Mouse (Mus musculus): ENCODE data around the gene Zfp260. TPM values are rescaled to one million over a fixed set of nuclear protein-coding genes. Genes with fewer than 3 reads are reported as not detected.
"Not testable (repeated sequence)": the region's sequence is repeated elsewhere in the genome, so short reads cannot be mapped to it uniquely, and the experiment has no call there.

Gene Zfp260
- polyA plus RNA-seq, 1 experiment: 17.6 TPM

DNA sequence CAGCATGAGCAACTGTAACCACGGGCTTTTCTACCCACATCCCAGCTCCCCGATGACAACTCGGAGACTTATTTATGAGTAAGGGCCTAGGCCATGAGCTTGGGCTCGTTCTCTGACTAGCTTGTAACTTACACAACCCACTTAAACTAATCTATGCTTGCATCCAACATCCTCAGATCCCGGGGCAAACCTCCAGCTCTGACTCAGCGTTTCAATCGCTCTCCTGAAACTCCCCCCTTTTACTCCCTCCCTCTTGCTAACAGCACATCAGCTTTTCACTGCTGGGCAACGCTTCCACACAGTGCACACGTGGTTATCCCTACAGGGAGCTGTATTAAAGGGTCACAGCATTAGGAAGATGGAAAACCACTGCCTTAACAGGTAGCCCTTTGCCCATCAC lies 8.1 kb upstream of the Zfp260 start:
- no peaks in the 10 kb centered on the region for H3K4me1 ChIP-seq (ENCODE audit: control insufficient read depth, insufficient read depth, low read length)
- 79% methylated on average over 9 of the region's 9 CpGs for WGBS
- no peak for TF ChIP-seq CTCF (IDR thresholded peaks at IDR 0.05; ENCODE audit: insufficient read depth, low read length)
- TF ChIP-seq POLR2A (IDR thresholded peaks at IDR 0.05; ENCODE audit: borderline replicate concordance, extremely low read depth, low read depth, low read length): no peak
- no peak for DNase-seq
- H3K4me3 ChIP-seq (replicated peaks; ENCODE audit: extremely low read depth, low read depth, low read length): no peak overlapping the region

DNA sequence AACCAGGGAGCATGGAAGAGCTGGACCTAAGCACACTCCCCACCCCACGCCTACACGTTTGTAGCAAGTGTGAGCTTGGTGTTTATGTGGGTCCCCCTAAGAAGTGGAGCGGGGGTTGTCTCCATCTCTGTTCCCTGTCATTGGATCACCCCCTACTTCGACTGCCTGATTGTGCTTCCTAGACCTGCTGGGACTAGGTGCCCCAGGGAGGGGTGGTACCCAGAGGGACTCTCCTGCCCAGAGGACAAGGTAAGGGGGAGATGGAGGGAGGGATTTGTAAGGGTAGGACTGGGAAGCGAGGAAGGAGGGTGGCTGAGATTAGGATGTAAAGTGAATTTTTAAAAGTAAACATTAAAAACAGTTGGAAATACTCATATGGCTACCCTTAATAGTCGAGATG lies 5.2 kb upstream of the Zfp260 start:
- DNase-seq: no peak
- Histone ChIP-seq H3K4me3 (replicated peaks; ENCODE audit: extremely low read depth, low read depth, low read length) (no peak overlapping the region), H3K4me1 (ENCODE audit: control insufficient read depth, insufficient read depth, low read length) (peaks cover 3% of the 10 kb centered on the region; the same call in 1 of the 2 replicates)
- WGBS: 21% methylated on average over 6 of the region's 6 CpGs
- no peak for TF ChIP-seq POLR2A (IDR thresholded peaks at IDR 0.05; ENCODE audit: borderline replicate concordance, extremely low read depth, low read depth, low read length)
- no peak for TF ChIP-seq CTCF (IDR thresholded peaks at IDR 0.05; ENCODE audit: insufficient read depth, low read length)

DNA sequence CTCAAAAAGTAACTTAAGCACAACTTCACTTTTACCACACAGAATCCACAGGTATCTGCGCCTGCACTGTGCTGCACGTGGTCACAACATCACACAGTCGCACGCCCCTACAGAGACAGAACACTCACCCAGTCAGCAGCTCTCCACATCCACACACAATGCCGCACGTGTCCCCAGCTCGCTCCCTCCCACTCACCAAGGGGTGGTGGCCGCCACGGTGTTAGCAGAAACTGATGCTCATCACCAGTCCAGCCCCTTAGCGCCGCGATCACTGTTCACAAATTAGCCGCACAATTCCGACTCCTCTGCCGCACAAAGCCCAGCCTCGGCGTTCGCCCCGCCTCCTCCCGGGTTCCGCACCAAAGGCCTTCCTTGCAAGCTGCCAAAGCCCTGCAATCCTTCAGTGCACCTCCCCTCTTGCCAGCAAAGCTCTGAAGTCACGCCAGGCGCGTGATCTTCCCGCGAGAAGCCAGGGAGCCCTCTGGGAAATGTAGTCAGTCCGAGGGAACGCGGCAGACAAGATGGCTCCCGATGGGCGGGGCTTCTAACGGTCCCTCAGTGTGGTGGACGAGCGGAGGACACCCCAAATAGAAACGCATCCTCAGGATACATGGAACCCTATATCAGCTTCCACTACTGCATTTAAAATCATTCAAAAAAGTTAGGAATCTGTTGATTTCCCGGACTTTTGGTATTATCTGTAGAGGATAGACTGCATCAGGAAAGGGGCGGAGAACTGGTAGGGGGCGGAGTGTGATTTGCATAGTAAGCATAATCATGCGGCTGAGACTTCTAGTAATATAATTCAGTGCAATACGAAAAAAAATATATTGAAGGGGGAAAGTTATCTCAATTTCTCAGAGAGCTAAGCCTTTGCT lies 4.2 kb upstream of the Zfp260 start, which contains the start of the genes Gm26920 and Zfp566:
TSS of gene Gm26920 (minus strand) at position 319 of the 878 bp plus-strand sequence.
TSS of gene Zfp566 (minus strand) at position 436 of the 878 bp plus-strand sequence.
- WGBS: under 1% methylated on average over 40 of the region's 40 CpGs
- H3K4me3 ChIP-seq (replicated peaks; ENCODE audit: extremely low read depth, low read depth, low read length): peak within 1 kb of the TSS; percentile 93
- TF ChIP-seq CTCF (IDR thresholded peaks at IDR 0.05; ENCODE audit: insufficient read depth, low read length) (no peak), POLR2A (IDR thresholded peaks at IDR 0.05; ENCODE audit: borderline replicate concordance, extremely low read depth, low read depth, low read length) (peak; percentile 35; the same call in 1 of the 2 replicates)
- peak; percentile 95 for DNase-seq
- H3K4me1 ChIP-seq (ENCODE audit: control insufficient read depth, insufficient read depth, low read length): peaks cover 3% of the 10 kb centered on the region; the same call in 1 of the 2 replicates

DNA sequence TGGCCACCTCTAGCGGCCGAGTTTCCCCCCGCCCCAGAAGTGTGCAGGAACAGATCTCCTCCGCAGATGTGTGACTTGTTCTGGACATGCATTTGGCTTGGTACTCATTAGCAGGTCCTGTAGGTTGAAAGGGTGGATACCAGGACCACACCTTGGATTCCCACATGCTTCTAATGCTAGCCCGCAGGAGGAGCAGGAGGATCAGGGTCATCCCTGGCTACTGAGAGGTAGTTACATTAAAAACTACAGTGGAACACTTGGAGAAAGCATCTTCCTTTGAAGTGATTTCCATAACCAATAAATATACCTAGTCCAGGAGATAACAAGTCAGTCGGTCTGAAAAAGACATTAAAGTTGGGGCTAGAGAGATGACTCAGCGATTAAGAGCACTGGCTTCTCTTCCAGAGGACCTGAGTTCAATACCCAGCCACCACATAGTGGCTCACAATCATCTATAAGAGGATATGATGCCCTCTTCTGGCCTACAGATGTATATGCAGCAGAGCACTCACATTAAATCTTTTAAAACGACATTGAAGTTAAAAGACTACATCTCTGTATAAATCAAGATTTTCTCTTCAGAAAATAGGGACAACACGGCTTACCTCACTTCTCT lies 3.5 kb upstream of the Zfp260 start:
- TF ChIP-seq CTCF (IDR thresholded peaks at IDR 0.05; ENCODE audit: insufficient read depth, low read length) (no peak), POLR2A (IDR thresholded peaks at IDR 0.05; ENCODE audit: borderline replicate concordance, extremely low read depth, low read depth, low read length) (no peak)
- DNase-seq: no peak
- 5% methylated on average over 9 of the region's 9 CpGs for WGBS

DNA sequence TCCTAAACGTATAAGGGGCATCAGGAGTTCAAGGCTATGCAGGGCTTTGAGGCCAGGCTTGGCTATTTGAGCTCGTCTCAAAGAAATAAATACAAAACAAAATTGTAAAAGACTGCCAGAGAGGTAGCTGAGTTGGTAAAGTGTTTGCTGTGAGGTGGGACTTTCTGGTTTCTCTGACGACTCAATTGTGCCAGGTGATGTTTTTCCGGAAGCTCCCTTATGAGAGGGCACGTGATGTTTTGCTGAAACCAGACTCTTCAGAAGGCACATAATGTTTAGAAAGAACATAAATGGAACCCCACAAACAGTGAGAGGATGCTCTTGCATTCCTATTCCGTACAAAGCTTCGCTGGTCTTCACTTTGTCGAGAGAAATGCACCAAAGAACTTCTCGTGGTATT lies 1.9 kb upstream of the Zfp260 start:
- H3K4me3 ChIP-seq (replicated peaks; ENCODE audit: extremely low read depth, low read depth, low read length): no peak overlapping the region
- TF ChIP-seq POLR2A (IDR thresholded peaks at IDR 0.05; ENCODE audit: borderline replicate concordance, extremely low read depth, low read depth, low read length): no peak
- no peak for TF ChIP-seq CTCF (IDR thresholded peaks at IDR 0.05; ENCODE audit: insufficient read depth, low read length)
- WGBS: 80% methylated on average over 9 of the region's 9 CpGs
- DNase-seq: no peak
- H3K4me1 ChIP-seq (ENCODE audit: control insufficient read depth, insufficient read depth, low read length): peaks cover 6% of the 10 kb centered on the region; the same call in 1 of the 2 replicates

More for the DNA sequence above, 3.5 kb upstream of the Zfp260 start:
- Histone ChIP-seq H3K4me1 (ENCODE audit: control insufficient read depth, insufficient read depth, low read length) (peaks cover 4% of the 10 kb centered on the region; the same call in 1 of the 2 replicates), H3K4me3 (replicated peaks; ENCODE audit: extremely low read depth, low read depth, low read length) (peak overlapping the region; percentile 21)

DNA sequence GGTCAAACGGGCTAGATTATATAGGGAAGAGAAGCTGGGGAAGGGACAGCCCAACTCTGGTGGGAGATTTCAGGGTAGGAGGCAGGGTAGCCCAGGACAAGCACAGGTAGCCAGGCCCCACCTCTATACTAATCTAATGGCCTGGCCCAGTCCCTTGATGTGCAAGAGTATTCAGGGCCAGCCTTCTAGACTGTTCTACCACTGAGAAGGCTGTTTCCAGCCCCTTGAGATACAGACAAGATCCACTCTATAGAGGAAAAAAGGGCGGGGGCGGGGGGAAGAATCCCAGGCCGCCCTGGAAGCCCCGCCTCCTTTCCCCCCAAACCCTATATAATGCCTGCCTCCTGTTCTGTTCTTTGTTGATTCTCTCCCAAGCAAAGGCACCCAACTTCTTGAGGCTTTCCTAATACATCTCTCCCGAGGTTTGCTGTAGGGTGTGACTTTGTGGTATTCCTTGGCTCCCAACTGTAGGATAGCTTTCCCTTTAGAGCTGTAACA lies 610 bp upstream of the Zfp260 start:
- TF ChIP-seq POLR2A (IDR thresholded peaks at IDR 0.05; ENCODE audit: borderline replicate concordance, extremely low read depth, low read depth, low read length) (no peak), CTCF (IDR thresholded peaks at IDR 0.05; ENCODE audit: insufficient read depth, low read length) (no peak)
- H3K4me1 ChIP-seq (ENCODE audit: control insufficient read depth, insufficient read depth, low read length): peaks cover 7% of the 10 kb centered on the region; the same call in 1 of the 2 replicates
- WGBS: 71% methylated on average over 6 of the region's 6 CpGs
- no peak overlapping the region for H3K4me3 ChIP-seq (replicated peaks; ENCODE audit: extremely low read depth, low read depth, low read length)
- no peak for DNase-seq

DNA sequence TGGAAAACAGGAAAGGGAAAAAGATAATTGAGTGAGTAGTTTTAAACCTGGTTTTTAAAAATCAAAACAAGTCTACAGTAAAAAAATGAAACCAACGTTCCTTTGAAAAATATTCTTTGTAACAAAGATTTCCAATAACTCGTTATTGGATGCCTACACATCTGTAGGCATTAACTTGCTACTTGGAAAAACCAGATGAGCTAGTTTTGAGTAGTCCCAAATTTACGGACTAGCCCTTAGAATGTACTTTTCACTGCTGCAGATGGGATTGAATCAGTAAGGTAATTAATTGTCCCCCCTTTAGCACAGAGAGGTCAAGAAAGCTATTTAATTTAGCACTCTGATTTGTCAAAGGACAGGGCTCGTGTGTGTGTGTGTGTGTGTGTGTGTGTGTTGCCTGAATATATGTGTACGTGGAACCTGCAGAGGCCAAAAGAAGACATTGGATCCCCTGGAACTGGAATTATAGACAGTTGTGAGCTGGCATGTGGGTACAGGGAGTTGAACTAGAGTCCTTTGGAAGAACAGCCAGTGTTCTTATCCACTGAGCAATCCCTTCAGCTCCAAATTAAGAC lies 1.1 kb downstream of the Zfp260 start:
- TF ChIP-seq CTCF (IDR thresholded peaks at IDR 0.05; ENCODE audit: insufficient read depth, low read length) (no peak), POLR2A (IDR thresholded peaks at IDR 0.05; ENCODE audit: borderline replicate concordance, extremely low read depth, low read depth, low read length) (no peak)
- peak overlapping the region; percentile 24 for H3K4me3 ChIP-seq (replicated peaks; ENCODE audit: extremely low read depth, low read depth, low read length)
- peaks cover 7% of the 10 kb centered on the region; the same call in 1 of the 2 replicates for H3K4me1 ChIP-seq (ENCODE audit: control insufficient read depth, insufficient read depth, low read length)
- peak; percentile 10 for DNase-seq
- 2% methylated on average over 5 of the region's 5 CpGs for WGBS

DNA sequence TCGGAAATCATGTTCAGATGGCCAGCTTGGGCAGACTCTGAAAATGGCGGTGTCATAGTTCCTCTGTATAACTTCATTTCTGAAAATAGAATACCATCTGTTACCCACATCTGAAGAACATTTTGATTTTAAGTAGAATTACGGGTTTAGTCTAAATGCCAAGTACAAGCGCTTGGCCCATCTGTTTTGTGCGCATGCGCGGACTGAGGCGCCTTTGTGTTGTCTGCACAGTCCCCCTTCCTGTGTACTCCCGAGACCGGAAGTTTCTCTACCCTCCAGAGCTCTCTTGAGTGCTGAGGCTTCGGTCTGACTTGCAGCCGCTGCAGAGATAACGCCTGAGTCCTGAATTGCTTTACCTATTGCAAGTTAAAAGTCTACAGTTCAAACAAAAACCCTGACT lies 4.7 kb downstream of the Zfp260 start:
- H3K4me3 ChIP-seq (replicated peaks; ENCODE audit: extremely low read depth, low read depth, low read length): no peak overlapping the region
- TF ChIP-seq POLR2A (IDR thresholded peaks at IDR 0.05; ENCODE audit: borderline replicate concordance, extremely low read depth, low read depth, low read length) (no peak), CTCF (IDR thresholded peaks at IDR 0.05; ENCODE audit: insufficient read depth, low read length) (no peak)
- 84% methylated on average over 13 of the region's 13 CpGs for WGBS
- H3K4me1 ChIP-seq (ENCODE audit: control insufficient read depth, insufficient read depth, low read length): peaks cover 5% of the 10 kb centered on the region; the same call in 1 of the 2 replicates
- DNase-seq: no peak

DNA sequence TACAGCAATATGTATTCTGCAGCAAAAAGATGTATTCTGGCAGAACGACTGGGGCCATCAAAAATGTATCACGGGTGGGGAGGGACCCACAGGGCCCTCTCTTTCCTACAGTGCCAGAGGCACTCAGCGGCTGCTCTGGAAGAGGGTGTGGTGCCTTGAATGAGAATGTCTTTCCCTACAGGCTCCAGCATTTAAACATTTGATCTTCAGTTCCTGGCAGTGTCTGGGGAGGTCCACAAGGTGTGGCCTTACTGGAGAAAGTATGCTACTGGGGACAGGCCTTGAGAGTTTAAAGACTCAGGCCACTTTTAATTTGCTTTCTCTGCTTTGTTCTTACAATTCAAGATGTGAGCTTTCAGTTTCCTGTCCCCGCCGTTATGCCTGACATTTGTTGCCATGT lies 21.5 kb downstream of the Zfp260 start:
- Histone ChIP-seq H3K4me1 (ENCODE audit: control insufficient read depth, insufficient read depth, low read length) (no peaks in the 10 kb centered on the region), H3K4me3 (replicated peaks; ENCODE audit: extremely low read depth, low read depth, low read length) (no peak overlapping the region)
- TF ChIP-seq POLR2A (IDR thresholded peaks at IDR 0.05; ENCODE audit: borderline replicate concordance, extremely low read depth, low read depth, low read length): no peak
- no peak for TF ChIP-seq CTCF (IDR thresholded peaks at IDR 0.05; ENCODE audit: insufficient read depth, low read length)
- WGBS: 93% methylated on average over 5 of the region's 5 CpGs
- DNase-seq: no peak

DNA sequence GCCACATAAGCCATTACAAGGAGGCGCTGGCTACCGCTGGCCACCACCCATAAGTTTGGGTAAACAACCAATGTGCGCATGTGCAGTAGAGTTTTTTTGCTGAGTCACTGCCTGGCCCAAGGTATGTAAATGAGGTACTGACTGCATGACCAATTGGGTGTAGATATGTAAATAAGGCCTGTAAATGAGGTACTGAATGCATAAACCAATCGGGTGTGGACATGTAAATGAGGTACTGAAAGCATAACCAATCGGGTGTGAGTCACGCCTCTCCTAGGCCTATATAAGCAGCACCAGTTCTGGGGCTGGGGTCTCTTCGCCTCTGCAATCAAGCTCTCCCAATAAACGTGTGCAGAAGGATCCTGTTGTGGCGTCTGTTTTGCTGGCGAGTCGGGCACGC lies 23.4 kb downstream of the Zfp260 start:
- WGBS: 90% methylated on average over 12 of the region's 12 CpGs

More for the DNA sequence above, 23.4 kb downstream of the Zfp260 start:
- DNase-seq; H3K4me1 ChIP-seq (ENCODE audit: control insufficient read depth, insufficient read depth, low read length); H3K4me3 ChIP-seq (replicated peaks; ENCODE audit: extremely low read depth, low read depth, low read length): not testable (repeated sequence)

Measured in lung, adult 2 months (tissue).